Mouse (Mus musculus) E14TG2a.4 (cell line): ENCODE measurements around the gene Thsd4.

ENCODE experiments used
- CTCF ChIP-seq: conservative IDR thresholded peaks from 2 replicates; pipeline ENCODE4 v1.5.1; 2014; ENCODE audit warnings: low read length
- NANOG ChIP-seq: IDR thresholded peaks from 2 replicates; pipeline ENCODE4 v1.6.1; 2014; ENCODE audit warnings: borderline replicate concordance, low read length, mixed read lengths
- POU5F1 ChIP-seq: IDR thresholded peaks from 2 replicates; pipeline ENCODE4 v1.6.1; 2014; ENCODE audit warnings: low read length, borderline replicate concordance

DNA sequence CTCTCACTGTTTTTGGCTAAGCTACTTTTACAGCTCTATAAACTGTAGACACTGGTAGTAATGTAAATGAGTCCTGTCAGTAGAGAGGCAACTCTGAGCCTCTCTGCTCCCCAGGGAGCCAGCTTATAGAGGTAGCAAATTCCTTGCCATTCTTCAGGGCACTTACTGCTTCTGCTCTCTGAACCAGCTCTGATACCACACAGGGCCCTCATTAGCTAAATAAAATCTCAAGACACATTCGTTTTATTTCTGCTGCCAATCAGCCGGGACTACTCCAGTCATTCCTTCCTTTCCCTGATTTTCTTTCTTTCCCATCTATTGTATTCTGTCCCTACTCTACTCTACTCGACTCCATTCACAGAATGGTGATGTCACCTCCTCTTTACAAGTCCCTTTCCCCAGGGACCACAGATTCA lies 236.8 kb downstream of the Thsd4 start:
- no peak for TF ChIP-seq CTCF
- TF ChIP-seq POU5F1: no peak
- TF ChIP-seq NANOG: no peak
